Mouse (Mus musculus) forebrain, embryonic 16.5 days (tissue): ENCODE measurements around the gene Pnkd. TPM values are rescaled to one million over a fixed set of nuclear protein-coding genes. Genes with fewer than 3 reads are reported as not detected.
"Not testable (repeated sequence)": the region's sequence is repeated elsewhere in the genome, so short reads cannot be mapped to it uniquely, and the experiment has no call there.

ENCODE experiments used
- ATAC-seq: fragments of 200-750 bp; cut with Nextera tagmentation; 2 replicates; pipeline ENCODE4 v1.8.0; 2017; ENCODE audit warnings: mild to moderate bottlenecking, moderate library complexity
- H3K27ac ChIP-seq: fragments of 300-500 bp; sonication (generic); 2 replicates; pipeline ENCODE4 v1.5.1; 2014; ENCODE audit warnings: low read length, control low read depth
- H3K27me3 ChIP-seq: fragments of 300-500 bp; sonication (generic); replicated peaks from 2 replicates; pipeline ENCODE4 v1.6.1; 2014; ENCODE audit warnings: low read length; ENCODE audit not compliant: control insufficient read depth, insufficient read depth
- H3K36me3 ChIP-seq: fragments of 300-500 bp; sonication (generic); 2 replicates; pipeline ENCODE4 v1.6.1; 2014; ENCODE audit not compliant: control insufficient read depth, insufficient read depth
- H3K4me1 ChIP-seq: fragments of 300-500 bp; sonication (generic); replicated peaks from 2 replicates; pipeline ENCODE4 v1.6.1; 2014; ENCODE audit warnings: low read length; ENCODE audit not compliant: control insufficient read depth, insufficient read depth
- H3K4me2 ChIP-seq: fragments of 300-500 bp; sonication (generic); 2 replicates; pipeline ENCODE4 v1.6.1; 2014; ENCODE audit warnings: mild to moderate bottlenecking, low read length, control low read depth
- H3K4me3 ChIP-seq: fragments of 300-500 bp; sonication (generic); replicated peaks from 2 replicates; pipeline ENCODE4 v1.5.1; 2014; ENCODE audit warnings: mild to moderate bottlenecking, low read length, control low read depth
- H3K9ac ChIP-seq: fragments of 300-500 bp; sonication (generic); replicated peaks from 2 replicates; pipeline ENCODE4 v1.6.1; 2014; ENCODE audit warnings: low read depth, low read length, control low read depth
- H3K9me3 ChIP-seq: fragments of 300-500 bp; sonication (generic); 2 replicates; pipeline ENCODE4 v1.6.1; 2016; ENCODE audit warnings: low read length; ENCODE audit not compliant: control insufficient read depth
- WGBS: fragments of 180-500 bp; shearing (Covaris S2); extraction: QIAGEN DNeasy Blood & Tissue Kit; methylation state at CpG from one replicate; pipeline ENCODE4 v1.1.7; 2014; 5-methylcytosine and 5-hydroxymethylcytosine counted together
- microRNA counts: library from miRNA; unstranded; fragments of <30 nt; microRNA quantifications from one replicate; lab custom pipeline; 2016
- microRNA-seq: library from miRNA; unstranded; fragments of <30 nt; microRNA quantifications from one replicate; pipeline ENCODE4, GENCODE M21; 2017
- polyA plus RNA-seq: library from polyadenylated mRNA; unstranded; fragments of >200 nt; fragmentation: Nextera tagmentation; extraction: Ambion mirVana; gene quantifications from 2 replicates; pipeline ENCODE4 v1.2.1, GENCODE M21; 2015

Gene Pnkd
- polyA plus RNA-seq, 1 experiment from 2014 or later: 98.4 TPM

- H3K4me2 ChIP-seq: peak overlapping the region; percentile 86
- peaks cover 19% of the 10 kb centered on the region for H3K4me1 ChIP-seq
- not testable (repeated sequence) for ATAC-seq, H3K36me3 ChIP-seq, H3K27me3 ChIP-seq, H3K9ac ChIP-seq, H3K9me3 ChIP-seq, H3K27ac ChIP-seq
- 7% methylated on average over 11 of the region's 12 CpGs for WGBS
- peak overlapping the region; percentile 57 for H3K4me3 ChIP-seq
Observed at GRCm38 (mm10) chr1:74396456-74397222, 111.9 kb downstream of the Pnkd start.

- Histone ChIP-seq H3K9me3 (no peaks in the 10 kb centered on the region), H3K4me3 (peak overlapping the region; percentile 57), H3K36me3 (no peaks in the 10 kb centered on the region), H3K4me2 (peak overlapping the region; percentile 86), H3K27me3 (no peaks in the 10 kb centered on the region), H3K27ac (peak overlapping the region; percentile 5; the same call in 1 of the 2 replicates), H3K4me1 (peaks cover 15% of the 10 kb centered on the region), H3K9ac (peak overlapping the region; percentile 66)
- ATAC-seq: peak; percentile 86
- 0% methylated on average over 41 of the region's 41 CpGs for WGBS
Observed at GRCm38 (mm10) chr1:74397268-74397918, 112.7 kb downstream of the Pnkd start.

- peak overlapping the region; percentile 5; the same call in 1 of the 2 replicates for H3K27ac ChIP-seq
- H3K4me1 ChIP-seq: peaks cover 9% of the 10 kb centered on the region
- peak; percentile 39 for ATAC-seq
- no peaks in the 10 kb centered on the region for H3K36me3 ChIP-seq
- peak overlapping the region; percentile 66 for H3K9ac ChIP-seq
- WGBS: 4% methylated on average over 11 of the region's 11 CpGs
- no peaks in the 10 kb centered on the region for H3K9me3 ChIP-seq
- no peaks in the 10 kb centered on the region for H3K27me3 ChIP-seq
- H3K4me3 ChIP-seq: peak overlapping the region; percentile 57
- peak overlapping the region; percentile 86 for H3K4me2 ChIP-seq
Observed at GRCm38 (mm10) chr1:74397919-74398451, 113.3 kb downstream of the Pnkd start.

GRCm38 (mm10) chr1:74400531-74400930, 115.8 kb downstream of the Pnkd start:
- 84% methylated on average over 3 of the region's 3 CpGs for WGBS
- Histone ChIP-seq H3K4me1 (peaks cover 5% of the 10 kb centered on the region), H3K9ac (no peak overlapping the region), H3K4me3 (no peak overlapping the region), H3K4me2 (no peak overlapping the region), H3K9me3 (no peaks in the 10 kb centered on the region), H3K27ac (no peak overlapping the region), H3K27me3 (no peaks in the 10 kb centered on the region), H3K36me3 (no peaks in the 10 kb centered on the region)
- no peak for ATAC-seq

GRCm38 (mm10) chr1:74401015-74401702, 116.4 kb downstream of the Pnkd start:
- peaks cover 5% of the 10 kb centered on the region for H3K4me1 ChIP-seq
- no peaks in the 10 kb centered on the region for H3K36me3 ChIP-seq
- no peaks in the 10 kb centered on the region for H3K27me3 ChIP-seq
- no peak overlapping the region for H3K9ac ChIP-seq
- no peak overlapping the region for H3K27ac ChIP-seq
- H3K9me3 ChIP-seq: no peaks in the 10 kb centered on the region
- no peak overlapping the region for H3K4me3 ChIP-seq
- no peak overlapping the region for H3K4me2 ChIP-seq
- ATAC-seq: no peak
- 60% methylated on average over 16 of the region's 16 CpGs for WGBS

MicroRNAs within 50 kb of the gene (microRNA counts, 519-probe panel; counts per million panel counts)
- microRNA mmu-miR-26b (lab: Ali Mortazavi, UCI): 2,830 counts per million, percentile 73 among the panel's probes with 10 or more counts

Small RNA genes within 50 kb of the gene (microRNA-seq; reads per million reads assigned to microRNA genes)
- gene Mir26b: 16,769 reads per million, percentile 98 among the genes with 10 or more reads in this experiment

Other genes starting within 250 kb of the Pnkd start
- 10.7 and 11.0 TPM in 2 replicates for gene Tns1, start 160.5 kb upstream of the Pnkd start, polyA plus RNA-seq
- gene Rufy4, start 159.4 kb upstream of the Pnkd start, polyA plus RNA-seq: 0.32 and 0.36 TPM in 2 replicates
- gene Cxcr2, start 130.9 kb upstream of the Pnkd start, polyA plus RNA-seq: 0.06 TPM in 1 of 2 replicates, not detected in the other
- gene Cxcr1, start 90.3 kb upstream of the Pnkd start, polyA plus RNA-seq: not detected in 2 replicates
- gene Arpc2, start 48.8 kb upstream of the Pnkd start, polyA plus RNA-seq: 413 and 455 TPM in 2 replicates
- gene Gpbar1, start 6.4 kb upstream of the Pnkd start, polyA plus RNA-seq: 0.20 TPM in 1 of 2 replicates, not detected in the other
- gene Aamp, start 192 bp upstream of the Pnkd start, polyA plus RNA-seq: 216 and 225 TPM in 2 replicates
- 6.9 and 7.7 TPM in 2 replicates for gene Tmbim1, start 20.7 kb downstream of the Pnkd start, polyA plus RNA-seq
- 1.0 and 1.2 TPM in 2 replicates for gene Catip, start 77.2 kb downstream of the Pnkd start, polyA plus RNA-seq
- 1.2 and 1.5 TPM in 2 replicates for gene Slc11a1, start 90.3 kb downstream of the Pnkd start, polyA plus RNA-seq
- gene Ctdsp1, start 106.6 kb downstream of the Pnkd start, polyA plus RNA-seq: 18.6 and 20.0 TPM in 2 replicates
- gene Vil1, start 124.4 kb downstream of the Pnkd start, polyA plus RNA-seq: 0.27 and 0.42 TPM in 2 replicates
- 52.1 and 54.6 TPM in 2 replicates for gene Cnot9, start 221.1 kb downstream of the Pnkd start, polyA plus RNA-seq